In genomic region chr14:119027130-119027529, GRCm38 (mm10) we compare ENCODE assay signal across 8 mouse cellular contexts.
DNase-seq lines count a peak whose midpoint lies in the region; ATAC-seq and TF ChIP-seq lines count a peak whose summit lies in the region.

No protein-coding gene starts in this region.

- no peak overlapping the region for H3K4me3 ChIP-seq in neural tube, embryonic 15.5 days (replicated peaks)
- H3K4me3 ChIP-seq in forebrain, embryonic 12.5 days (replicated peaks): no peak overlapping the region
- H3K4me3 ChIP-seq in midbrain, embryonic 12.5 days: no peak overlapping the region
- H3K4me3 ChIP-seq in stomach, embryonic 15.5 days (replicated peaks): no peak overlapping the region

- WGBS in neural tube, embryonic 15.5 days: 41% methylated on average over 4 of the region's 4 CpGs
- WGBS in forebrain, embryonic 12.5 days: 41% methylated on average over 4 of the region's 4 CpGs
- 49% methylated on average over 4 of the region's 4 CpGs for WGBS in midbrain, embryonic 12.5 days
- 47% methylated on average over 4 of the region's 4 CpGs for WGBS in stomach, embryonic 15.5 days

- intact Hi-C loops in left cerebral cortex, postnatal 25 days (cut with DNase I): loop anchor here (2.0 to 5.0 kb wide), 3 partner anchors 42 to 205 kb away; no protein-coding TSS in a partner anchor

- no peaks in the 10 kb centered on the region for H3K27me3 ChIP-seq in neural tube, embryonic 15.5 days (replicated peaks)
- no peaks in the 10 kb centered on the region for H3K27me3 ChIP-seq in forebrain, embryonic 12.5 days
- no peaks in the 10 kb centered on the region for H3K27me3 ChIP-seq in midbrain, embryonic 12.5 days
- H3K27me3 ChIP-seq in stomach, embryonic 15.5 days (replicated peaks): no peaks in the 10 kb centered on the region

- no peak for TF ChIP-seq POLR2A in brain, embryonic 14.5 days (IDR thresholded peaks at IDR 0.05; ENCODE audit: borderline replicate concordance, extremely low read depth, insufficient read depth, insufficient read length, poor library complexity, severe bottlenecking)

- H3K4me2 ChIP-seq in neural tube, embryonic 15.5 days: no peak overlapping the region
- H3K4me2 ChIP-seq in forebrain, embryonic 12.5 days: no peak overlapping the region
- H3K4me2 ChIP-seq in midbrain, embryonic 12.5 days (replicated peaks): no peak overlapping the region
- no peak overlapping the region for H3K4me2 ChIP-seq in stomach, embryonic 15.5 days

- ATAC-seq in neural tube, embryonic 15.5 days (ENCODE audit: low FRiP score): no peak
- 0 out of 2 replicates have a peak, but pooled peaks have one; percentile 77 for ATAC-seq in forebrain, embryonic 12.5 days (ENCODE audit: low FRiP score)
- peak; percentile 92 for ATAC-seq in inflammation-experienced regulatory T-cells, adult 6 months
- peak; percentile 78 for ATAC-seq in midbrain, embryonic 12.5 days (ENCODE audit: low FRiP score, low read depth)
- ATAC-seq in stomach, embryonic 15.5 days (ENCODE audit: insufficient read depth, low FRiP score, low read depth): peak; percentile 47; the same call in 1 of the 2 replicates

- DNase-seq in neural tube, embryonic 10.5 days (ENCODE audit: extremely low spot score, low spot score): peak; percentile 50
- DNase-seq in brain, embryonic 14.5 days (ENCODE audit: low read depth): peak; percentile 76
- DNase-seq in left cerebral cortex, postnatal 25 days (ENCODE audit: low spot score in 2 of 2): peak; percentile 65 to 67

- peak; percentile 81; the same call in 1 of the 2 replicates for TF ChIP-seq CTCF in brain, embryonic 14.5 days (IDR thresholded peaks at IDR 0.05; ENCODE audit: borderline replicate concordance, extremely low read depth, insufficient read depth, insufficient read length)

- H3K27ac ChIP-seq in neural tube, embryonic 15.5 days (replicated peaks): no peak overlapping the region
- H3K27ac ChIP-seq in forebrain, embryonic 12.5 days: no peak overlapping the region
- H3K27ac ChIP-seq in midbrain, embryonic 12.5 days (replicated peaks): no peak overlapping the region
- no peak overlapping the region for H3K27ac ChIP-seq in stomach, embryonic 15.5 days

- no peaks in the 10 kb centered on the region for H3K9me3 ChIP-seq in neural tube, embryonic 15.5 days (replicated peaks)
- H3K9me3 ChIP-seq in forebrain, embryonic 12.5 days: no peaks in the 10 kb centered on the region
- H3K9me3 ChIP-seq in midbrain, embryonic 12.5 days: no peaks in the 10 kb centered on the region
- H3K9me3 ChIP-seq in stomach, embryonic 15.5 days: no peaks in the 10 kb centered on the region

- H3K36me3 ChIP-seq in neural tube, embryonic 15.5 days: peaks cover 26% of the 10 kb centered on the region
- H3K36me3 ChIP-seq in forebrain, embryonic 12.5 days (replicated peaks): peaks cover 18% of the 10 kb centered on the region
- H3K36me3 ChIP-seq in midbrain, embryonic 12.5 days: peaks cover 30% of the 10 kb centered on the region
- peaks cover 5% of the 10 kb centered on the region; the same call in 1 of the 2 replicates for H3K36me3 ChIP-seq in stomach, embryonic 15.5 days

- H3K4me1 ChIP-seq in neural tube, embryonic 15.5 days: no peaks in the 10 kb centered on the region
- no peaks in the 10 kb centered on the region for H3K4me1 ChIP-seq in forebrain, embryonic 12.5 days
- H3K4me1 ChIP-seq in midbrain, embryonic 12.5 days: no peaks in the 10 kb centered on the region
- H3K4me1 ChIP-seq in stomach, embryonic 15.5 days: no peaks in the 10 kb centered on the region

- no peak overlapping the region for H3K9ac ChIP-seq in neural tube, embryonic 15.5 days (replicated peaks)
- H3K9ac ChIP-seq in forebrain, embryonic 12.5 days: no peak overlapping the region
- H3K9ac ChIP-seq in midbrain, embryonic 12.5 days (replicated peaks): no peak overlapping the region
- no peak overlapping the region for H3K9ac ChIP-seq in stomach, embryonic 15.5 days
